ENCODE assay signal across 9 mouse cellular contexts in the genomic region with DNA sequence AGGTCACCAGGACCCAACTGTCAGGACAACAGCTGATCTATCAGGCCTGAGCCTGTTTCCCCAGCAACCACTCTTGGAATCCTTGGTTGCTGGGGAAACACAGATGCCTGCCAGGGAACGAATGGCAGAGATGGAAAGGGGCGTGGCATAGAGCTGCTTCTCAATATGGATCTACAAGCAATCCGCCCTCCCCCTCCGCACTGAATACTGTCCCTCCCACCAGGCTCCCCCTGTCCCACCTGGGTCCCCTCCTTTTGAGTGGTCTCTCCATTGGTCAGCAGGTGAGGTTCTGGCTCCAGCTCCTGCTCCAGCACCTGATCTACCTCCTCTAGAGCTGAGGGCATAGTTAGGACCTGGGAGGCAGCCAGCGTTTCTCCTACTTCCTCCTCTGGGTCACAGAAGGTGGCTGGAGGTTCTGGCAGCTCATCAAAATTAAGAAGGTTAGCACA. TPM values are rescaled to one million over a fixed set of nuclear protein-coding genes. Genes with fewer than 3 reads are reported as not detected.
DNase-seq lines count a peak whose midpoint lies in the region; ATAC-seq and TF ChIP-seq lines count a peak whose summit lies in the region.
"Had no signal": no experiment of that assay in that cellular context is flagged by ENCODE, and none has a peak within 500 bp of the region (broad histone marks: within the 10 kb centered on the region; RNA-seq: fewer than 3 reads in every experiment).

No protein-coding gene starts in this region.

- H3K27me3 ChIP-seq in intestine, embryonic 14.5 days (replicated peaks; ENCODE audit: control insufficient read depth, insufficient read depth, low read length): no peaks in the 10 kb centered on the region
- peaks cover 9% of the 10 kb centered on the region; the same call in 1 of the 2 replicates for H3K27me3 ChIP-seq in intestine, postnatal 0 days (replicated peaks; ENCODE audit: control insufficient read depth, insufficient read depth, low read length)
- H3K27me3 ChIP-seq in embryonic facial prominence, embryonic 11.5 days (ENCODE audit: control insufficient read depth, insufficient read depth, low read length): no peaks in the 10 kb centered on the region
- H3K27me3 ChIP-seq in neural tube, embryonic 11.5 days (ENCODE audit: control insufficient read depth, insufficient read depth, low read length): no peaks in the 10 kb centered on the region
- H3K27me3 ChIP-seq in liver, embryonic 12.5 days (replicated peaks): peaks cover 75% of the 10 kb centered on the region
- peaks cover 57% of the 10 kb centered on the region for H3K27me3 ChIP-seq in heart, embryonic 12.5 days (replicated peaks)

- peaks cover 44% of the 10 kb centered on the region for H3K36me3 ChIP-seq in intestine, embryonic 14.5 days (ENCODE audit: control insufficient read depth, insufficient read depth, low read length)
- peaks cover 9% of the 10 kb centered on the region; the same call in 1 of the 2 replicates for H3K36me3 ChIP-seq in intestine, postnatal 0 days (ENCODE audit: control insufficient read depth, insufficient read depth)
- peaks cover 21% of the 10 kb centered on the region for H3K36me3 ChIP-seq in embryonic facial prominence, embryonic 11.5 days (replicated peaks; ENCODE audit: control insufficient read depth, insufficient read depth, low read depth, low read length)
- peaks cover 23% of the 10 kb centered on the region for H3K36me3 ChIP-seq in neural tube, embryonic 11.5 days (ENCODE audit: control insufficient read depth, insufficient read depth, low read length)
- peaks cover 23% of the 10 kb centered on the region for H3K36me3 ChIP-seq in liver, embryonic 12.5 days
- peaks cover 44% of the 10 kb centered on the region for H3K36me3 ChIP-seq in heart, embryonic 12.5 days

- no peak overlapping the region for H3K27ac ChIP-seq in intestine, embryonic 14.5 days (ENCODE audit: low read depth)
- H3K27ac ChIP-seq in intestine, postnatal 0 days (ENCODE audit: low read depth, low read length): no peak overlapping the region
- no peak overlapping the region for H3K27ac ChIP-seq in embryonic facial prominence, embryonic 11.5 days (replicated peaks; ENCODE audit: low read depth, low read length)
- H3K27ac ChIP-seq in neural tube, embryonic 11.5 days (ENCODE audit: low read depth, low read length): 0 out of 2 replicates have a peak overlapping the region, but pooled peaks have one; percentile 17
- no peak overlapping the region for H3K27ac ChIP-seq in liver, embryonic 12.5 days
- no peak overlapping the region for H3K27ac ChIP-seq in heart, embryonic 12.5 days (ENCODE audit: poor library complexity, severe bottlenecking)

- DNase-seq in intestine, embryonic 14.5 days (ENCODE audit: low spot score): peak; percentile 55
- peak; percentile 69 for DNase-seq in embryonic facial prominence, embryonic 11.5 days (ENCODE audit: low spot score)
- peak; percentile 90 for DNase-seq in layer of hippocampus, adult 9-11 months
- peak; percentile 76 for DNase-seq in neural tube, embryonic 11.5 days (ENCODE audit: low spot score)
- no peak for DNase-seq in gastrocnemius, adult 8-10 months (ENCODE audit: low spot score in 2 of 2)

- WGBS in intestine, embryonic 14.5 days: 58% methylated on average over 5 of the region's 5 CpGs
- 56% methylated on average over 5 of the region's 5 CpGs for WGBS in intestine, postnatal 0 days
- 56% methylated on average over 5 of the region's 5 CpGs for WGBS in embryonic facial prominence, embryonic 11.5 days
- WGBS in neural tube, embryonic 11.5 days: 24% methylated on average over 5 of the region's 5 CpGs
- WGBS in liver, embryonic 12.5 days (ENCODE audit: insufficient replicate concordance): 58% methylated on average over 5 of the region's 5 CpGs
- 61% methylated on average over 5 of the region's 5 CpGs for WGBS in heart, embryonic 12.5 days

- H3K4me2 ChIP-seq in intestine, embryonic 14.5 days (ENCODE audit: low read length): no peak overlapping the region
- no peak overlapping the region for H3K4me2 ChIP-seq in intestine, postnatal 0 days (replicated peaks; ENCODE audit: low read depth)
- no peak overlapping the region for H3K4me2 ChIP-seq in embryonic facial prominence, embryonic 11.5 days (ENCODE audit: low read depth, low read length)
- no peak overlapping the region for H3K4me2 ChIP-seq in neural tube, embryonic 11.5 days (ENCODE audit: low read depth)
- H3K4me2 ChIP-seq in liver, embryonic 12.5 days: no peak overlapping the region
- no peak overlapping the region for H3K4me2 ChIP-seq in heart, embryonic 12.5 days

- H3K9me3 ChIP-seq in intestine, embryonic 14.5 days (ENCODE audit: control insufficient read depth, low read length): no peaks in the 10 kb centered on the region
- no peaks in the 10 kb centered on the region for H3K9me3 ChIP-seq in intestine, postnatal 0 days (ENCODE audit: control insufficient read depth)
- no peaks in the 10 kb centered on the region for H3K9me3 ChIP-seq in embryonic facial prominence, embryonic 11.5 days (replicated peaks; ENCODE audit: control insufficient read depth, low read length)
- H3K9me3 ChIP-seq in neural tube, embryonic 11.5 days (ENCODE audit: control insufficient read depth, low read length): no peaks in the 10 kb centered on the region
- H3K9me3 ChIP-seq in liver, embryonic 12.5 days (replicated peaks): no peaks in the 10 kb centered on the region
- H3K9me3 ChIP-seq in heart, embryonic 12.5 days (replicated peaks): no peaks in the 10 kb centered on the region

- peaks cover 7% of the 10 kb centered on the region; the same call in 1 of the 2 replicates for H3K4me1 ChIP-seq in intestine, embryonic 14.5 days (replicated peaks; ENCODE audit: control insufficient read depth, insufficient read depth, low read length)
- 0 out of 2 replicates have a peak, but pooled peaks cover 4% of the 10 kb centered on the region for H3K4me1 ChIP-seq in intestine, postnatal 0 days (replicated peaks; ENCODE audit: control insufficient read depth, insufficient read depth, low read length)
- peaks cover 9% of the 10 kb centered on the region for H3K4me1 ChIP-seq in embryonic facial prominence, embryonic 11.5 days (ENCODE audit: control insufficient read depth, insufficient read depth, low read length)
- H3K4me1 ChIP-seq in neural tube, embryonic 11.5 days (ENCODE audit: control insufficient read depth, insufficient read depth, low read length): peaks cover 46% of the 10 kb centered on the region
- peaks cover 28% of the 10 kb centered on the region for H3K4me1 ChIP-seq in liver, embryonic 12.5 days
- H3K4me1 ChIP-seq in heart, embryonic 12.5 days (replicated peaks): peaks cover 33% of the 10 kb centered on the region

- no peak overlapping the region for H3K4me3 ChIP-seq in intestine, embryonic 14.5 days (ENCODE audit: low read depth, low read length)
- no peak overlapping the region for H3K4me3 ChIP-seq in intestine, postnatal 0 days (ENCODE audit: low read depth, low read length)
- H3K4me3 ChIP-seq in embryonic facial prominence, embryonic 11.5 days (ENCODE audit: low read depth, low read length): no peak overlapping the region
- 0 out of 2 replicates have a peak overlapping the region, but pooled peaks have one; percentile 3 for H3K4me3 ChIP-seq in neural tube, embryonic 11.5 days (ENCODE audit: low read depth, low read length)
- H3K4me3 ChIP-seq in liver, embryonic 12.5 days: no peak overlapping the region
- no peak overlapping the region for H3K4me3 ChIP-seq in heart, embryonic 12.5 days

- TF ChIP-seq CTCF in intestine, postnatal 0 days (IDR thresholded peaks at IDR 0.05; ENCODE audit: low read depth): no peak

- no peak for ATAC-seq in intestine, embryonic 14.5 days (replicated peaks; ENCODE audit: low FRiP score, low TSS enrichment, low read depth)
- ATAC-seq in intestine, postnatal 0 days: no peak
- no peak for ATAC-seq in embryonic facial prominence, embryonic 11.5 days (replicated peaks; ENCODE audit: insufficient number of reproducible peaks, low FRiP score, low TSS enrichment, low read depth)
- no peak for ATAC-seq in neural tube, embryonic 11.5 days (ENCODE audit: insufficient read depth, low FRiP score, low TSS enrichment)
- ATAC-seq in liver, embryonic 12.5 days: no peak
- ATAC-seq in heart, embryonic 12.5 days (ENCODE audit: insufficient number of reproducible peaks, low FRiP score): no peak

- no peak overlapping the region for H3K9ac ChIP-seq in intestine, embryonic 14.5 days (ENCODE audit: low read length)
- no peak overlapping the region for H3K9ac ChIP-seq in intestine, postnatal 0 days (ENCODE audit: low read depth, low read length)
- no peak overlapping the region for H3K9ac ChIP-seq in embryonic facial prominence, embryonic 11.5 days (replicated peaks; ENCODE audit: low read length)
- H3K9ac ChIP-seq in neural tube, embryonic 11.5 days (ENCODE audit: low read length): no peak overlapping the region
- H3K9ac ChIP-seq in liver, embryonic 12.5 days: no peak overlapping the region
- no peak overlapping the region for H3K9ac ChIP-seq in heart, embryonic 12.5 days

RNA-seq across cellular contexts. Expression of gene Prr7, which starts 10.6 kb away (rescaled TPM):
- 0.55 and 0.70 TPM in 2 replicates for polyA plus RNA-seq in intestine, embryonic 14.5 days (2014; fragmentation: Nextera tagmentation; extraction: Ambion mirVana)
- polyA plus RNA-seq in intestine, postnatal 0 days (2015; fragmentation: Nextera tagmentation; extraction: Ambion mirVana): 0.14 and 0.27 TPM in 2 replicates
- polyA plus RNA-seq in embryonic facial prominence, embryonic 11.5 days (2014; fragmentation: Nextera tagmentation; extraction: Ambion mirVana): 1.7 TPM in 2 replicates
- 2.2 and 2.6 TPM in 2 replicates for polyA plus RNA-seq in neural tube, embryonic 11.5 days (2014; fragmentation: Nextera tagmentation; extraction: Ambion mirVana)
- polyA plus RNA-seq in liver, embryonic 12.5 days (2016; fragmentation: Nextera tagmentation; extraction: Ambion mirVana): not detected in 2 replicates
- total RNA-seq in gastrocnemius, adult 8-10 months (2022): under 1 TPM in 2 of 4 experiments, not detected in 2; 0.20 to 0.39 TPM
- polyA plus RNA-seq in heart, embryonic 12.5 days (2016; fragmentation: Nextera tagmentation; extraction: Ambion mirVana): 0.41 TPM in 1 of 2 replicates, not detected in the other

RNA-seq across cellular contexts. Expression of gene Dbn1, which starts 13.3 kb away (rescaled TPM):
- polyA plus RNA-seq in intestine, embryonic 14.5 days (2014; fragmentation: Nextera tagmentation; extraction: Ambion mirVana): 120 and 134 TPM in 2 replicates
- 31.3 and 34.8 TPM in 2 replicates for polyA plus RNA-seq in intestine, postnatal 0 days (2015; fragmentation: Nextera tagmentation; extraction: Ambion mirVana)
- 231 and 252 TPM in 2 replicates for polyA plus RNA-seq in embryonic facial prominence, embryonic 11.5 days (2014; fragmentation: Nextera tagmentation; extraction: Ambion mirVana)
- polyA plus RNA-seq in neural tube, embryonic 11.5 days (2014; fragmentation: Nextera tagmentation; extraction: Ambion mirVana): 362 and 372 TPM in 2 replicates
- polyA plus RNA-seq in liver, embryonic 12.5 days (2016; fragmentation: Nextera tagmentation; extraction: Ambion mirVana): 24.2 and 27.0 TPM in 2 replicates
- 1 to 10 TPM; 2.9 to 4.0 (median 3.4) TPM for total RNA-seq in gastrocnemius, adult 8-10 months (2022)
- 101 TPM in 2 replicates for polyA plus RNA-seq in heart, embryonic 12.5 days (2016; fragmentation: Nextera tagmentation; extraction: Ambion mirVana)

RNA-seq across cellular contexts. Expression of gene Grk6, which starts 29.8 kb away (rescaled TPM):
- 43.4 and 55.1 TPM in 2 replicates for polyA plus RNA-seq in intestine, embryonic 14.5 days (2014; fragmentation: Nextera tagmentation; extraction: Ambion mirVana)
- 10.5 and 11.4 TPM in 2 replicates for polyA plus RNA-seq in intestine, postnatal 0 days (2015; fragmentation: Nextera tagmentation; extraction: Ambion mirVana)
- 50.4 and 59.7 TPM in 2 replicates for polyA plus RNA-seq in embryonic facial prominence, embryonic 11.5 days (2014; fragmentation: Nextera tagmentation; extraction: Ambion mirVana)
- polyA plus RNA-seq in neural tube, embryonic 11.5 days (2014; fragmentation: Nextera tagmentation; extraction: Ambion mirVana): 58.1 and 59.6 TPM in 2 replicates
- polyA plus RNA-seq in liver, embryonic 12.5 days (2016; fragmentation: Nextera tagmentation; extraction: Ambion mirVana): 44.1 and 44.6 TPM in 2 replicates
- total RNA-seq in gastrocnemius, adult 8-10 months (2022): 1 to 10 TPM; 6.9 to 9.7 (median 9.4) TPM
- polyA plus RNA-seq in heart, embryonic 12.5 days (2016; fragmentation: Nextera tagmentation; extraction: Ambion mirVana): 27.6 and 29.1 TPM in 2 replicates

RNA-seq across cellular contexts. Expression of gene Pdlim7, which starts 38.8 kb away (rescaled TPM):
- 253 and 260 TPM in 2 replicates for polyA plus RNA-seq in intestine, embryonic 14.5 days (2014; fragmentation: Nextera tagmentation; extraction: Ambion mirVana)
- 131 and 142 TPM in 2 replicates for polyA plus RNA-seq in intestine, postnatal 0 days (2015; fragmentation: Nextera tagmentation; extraction: Ambion mirVana)
- 124 and 136 TPM in 2 replicates for polyA plus RNA-seq in embryonic facial prominence, embryonic 11.5 days (2014; fragmentation: Nextera tagmentation; extraction: Ambion mirVana)
- polyA plus RNA-seq in neural tube, embryonic 11.5 days (2014; fragmentation: Nextera tagmentation; extraction: Ambion mirVana): 165 and 172 TPM in 2 replicates
- polyA plus RNA-seq in liver, embryonic 12.5 days (2016; fragmentation: Nextera tagmentation; extraction: Ambion mirVana): 44.3 and 45.2 TPM in 2 replicates
- total RNA-seq in gastrocnemius, adult 8-10 months (2022): 100 to 1,000 TPM; 476 to 539 (median 493) TPM
- polyA plus RNA-seq in heart, embryonic 12.5 days (2016; fragmentation: Nextera tagmentation; extraction: Ambion mirVana): 427 and 428 TPM in 2 replicates

RNA-seq across cellular contexts. Expression of gene F12, which starts 48.1 kb away (rescaled TPM):
- polyA plus RNA-seq in intestine, embryonic 14.5 days (2014; fragmentation: Nextera tagmentation; extraction: Ambion mirVana): 0.16 TPM in 1 of 2 replicates, not detected in the other
- 1.2 and 2.3 TPM in 2 replicates for polyA plus RNA-seq in intestine, postnatal 0 days (2015; fragmentation: Nextera tagmentation; extraction: Ambion mirVana)
- not detected in 2 replicates for polyA plus RNA-seq in embryonic facial prominence, embryonic 11.5 days (2014; fragmentation: Nextera tagmentation; extraction: Ambion mirVana)
- polyA plus RNA-seq in neural tube, embryonic 11.5 days (2014; fragmentation: Nextera tagmentation; extraction: Ambion mirVana): not detected in 2 replicates
- 55.9 and 57.0 TPM in 2 replicates for polyA plus RNA-seq in liver, embryonic 12.5 days (2016; fragmentation: Nextera tagmentation; extraction: Ambion mirVana)
- not detected for total RNA-seq in gastrocnemius, adult 8-10 months (2022)
- polyA plus RNA-seq in heart, embryonic 12.5 days (2016; fragmentation: Nextera tagmentation; extraction: Ambion mirVana): 0.96 TPM in 1 of 2 replicates, not detected in the other
- total RNA-seq: common myeloid progenitor, adult 5-6 weeks had no signal

Comparison
In these comparisons a context has a peak if more than half of its experiments do, and no peak if none do; other contexts are left out.
1. DNase-seq: peak in intestine, embryonic 14.5 days (single experiment), embryonic facial prominence, embryonic 11.5 days (single experiment), layer of hippocampus, adult 9-11 months (single experiment) and neural tube, embryonic 11.5 days (single experiment); none in gastrocnemius, adult 8-10 months (0 of 2).